Mouse (Mus musculus) spleen, embryonic (tissue): Measurements from ENCODE around the gene Agpat4.

Experiments
- CTCF ChIA-PET: fragments of 350-600 bp; sonication (Branson Sonifier 250); formaldehyde crosslinking; loops from one replicate; lab custom pipeline; 2022; lab: Charles Lee

Gene Agpat4

GRCm38 (mm10) chr17:12182702-12183485 lies 64.4 kb downstream of the Agpat4 start:
- CTCF ChIA-PET: no interaction called here

GRCm38 (mm10) chr17:12184283-12184682 lies 65.8 kb downstream of the Agpat4 start:
- CTCF ChIA-PET: no interaction called here

GRCm38 (mm10) chr17:12185855-12186254 lies 67.4 kb downstream of the Agpat4 start:
- CTCF ChIA-PET: no interaction called here

GRCm38 (mm10) chr17:12186341-12186740 lies 67.8 kb downstream of the Agpat4 start:
- CTCF ChIA-PET: no interaction called here

GRCm38 (mm10) chr17:12187782-12188181 lies 69.3 kb downstream of the Agpat4 start:
- CTCF ChIA-PET: no interaction called here

- CTCF ChIA-PET: no interaction called here
These were observed 76.6 kb downstream of the Agpat4 start for GRCm38 (mm10) chr17:12195137-12195536.

- CTCF ChIA-PET: no interaction called here
These were observed 77.1 kb downstream of the Agpat4 start for GRCm38 (mm10) chr17:12195604-12196003.

- CTCF ChIA-PET: no interaction called here
These were observed 81.4 kb downstream of the Agpat4 start for GRCm38 (mm10) chr17:12199933-12200332.

- CTCF ChIA-PET: interaction anchor here (0.6 kb wide), 1 partner anchor 25 kb away, joined by 3 read pairs; no protein-coding TSS in a partner anchor
These were observed 82.6 kb downstream of the Agpat4 start for GRCm38 (mm10) chr17:12201086-12201485.

GRCm38 (mm10) chr17:12203414-12203897 lies 85.0 kb downstream of the Agpat4 start:
- CTCF ChIA-PET: no interaction called here

- CTCF ChIA-PET: interaction anchor here (0.7 kb wide), 1 partner anchor 36 kb away, joined by 5 read pairs; no protein-coding TSS in a partner anchor
These were observed 85.7 kb downstream of the Agpat4 start for GRCm38 (mm10) chr17:12204246-12204645.

GRCm38 (mm10) chr17:12204689-12205014 lies 86.1 kb downstream of the Agpat4 start:
- CTCF ChIA-PET: interaction anchor here (0.7 kb wide), 1 partner anchor 36 kb away, joined by 5 read pairs; no protein-coding TSS in a partner anchor

- CTCF ChIA-PET: no interaction called here
These were observed 86.7 kb downstream of the Agpat4 start for GRCm38 (mm10) chr17:12205015-12205693.

- CTCF ChIA-PET: no interaction called here
These were observed 87.2 kb downstream of the Agpat4 start for GRCm38 (mm10) chr17:12205694-12206075.

- CTCF ChIA-PET: interaction anchor here (1.0 kb wide), 1 partner anchor 170 kb away, joined by 3 read pairs; no protein-coding TSS in a partner anchor
These were observed 87.7 kb downstream of the Agpat4 start for GRCm38 (mm10) chr17:12206248-12206647.

- CTCF ChIA-PET: interaction anchor here (0.6 to 1.0 kb wide), 2 partner anchors 30 to 171 kb away, joined by 3 to 4 read pairs; no protein-coding TSS in a partner anchor
These were observed 88.6 kb downstream of the Agpat4 start for GRCm38 (mm10) chr17:12207022-12207548.

- CTCF ChIA-PET: interaction anchor here (1.4 kb wide), 1 partner anchor 170 kb away, joined by 3 read pairs; no protein-coding TSS in a partner anchor
These were observed 91.0 kb downstream of the Agpat4 start for GRCm38 (mm10) chr17:12209481-12209880.

- CTCF ChIA-PET: interaction anchor here (0.6 kb wide), 1 partner anchor 174 kb away, joined by 3 read pairs; no protein-coding TSS in a partner anchor
These were observed 92.1 kb downstream of the Agpat4 start for GRCm38 (mm10) chr17:12210544-12211132.

- CTCF ChIA-PET: no interaction called here
These were observed 93.4 kb downstream of the Agpat4 start for GRCm38 (mm10) chr17:12211890-12212289.

- CTCF ChIA-PET: no interaction called here
These were observed 93.8 kb downstream of the Agpat4 start for GRCm38 (mm10) chr17:12212341-12212740.

- CTCF ChIA-PET: no interaction called here
These were observed 94.9 kb downstream of the Agpat4 start for GRCm38 (mm10) chr17:12213430-12213829.

GRCm38 (mm10) chr17:12216224-12216623 lies 97.7 kb downstream of the Agpat4 start:
- CTCF ChIA-PET: no interaction called here
